Mouse (Mus musculus): ENCODE results near the gene Pheta2. TPM values are rescaled to one million over a fixed set of nuclear protein-coding genes. Genes with fewer than 3 reads are reported as not detected.
A peak's percentile ranks its signal among the peaks of the same experiment; 100 is the strongest.
"Not testable (repeated sequence)": the region's sequence is repeated elsewhere in the genome, so short reads cannot be mapped to it uniquely, and the experiment has no call there.

Pheta2 gene
- polyA plus RNA-seq, 1 experiment: 1.9 TPM

DNA sequence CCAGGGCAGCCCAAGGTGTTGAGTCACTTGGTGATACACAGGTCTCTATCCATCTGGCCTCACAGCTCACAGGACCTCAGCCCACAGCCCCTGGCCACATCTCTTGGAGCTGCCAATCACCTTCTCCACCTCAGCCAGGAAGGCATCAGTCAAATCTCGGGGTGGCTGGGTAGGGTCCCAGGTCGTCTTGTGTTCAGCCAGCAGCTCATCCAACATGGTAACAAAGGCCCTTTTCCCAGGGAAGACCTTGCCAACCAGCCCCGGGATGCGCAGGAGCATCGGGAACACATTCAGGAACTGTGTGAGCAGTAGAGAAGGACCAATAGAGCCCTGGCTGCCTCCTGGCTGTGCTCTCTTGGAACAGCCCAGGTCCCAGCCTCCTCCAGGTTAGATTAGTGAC is 34.2 kb downstream of the Pheta2 start:
- TF ChIP-seq CTCF (IDR thresholded peaks at IDR 0.05; ENCODE audit: borderline replicate concordance, extremely low read depth, insufficient read depth, insufficient read length) (no peak), POLR2A (IDR thresholded peaks at IDR 0.05; ENCODE audit: borderline replicate concordance, extremely low read depth, insufficient read depth, insufficient read length, poor library complexity, severe bottlenecking) (no peak)
- DNase-seq (ENCODE audit: low read depth): no peak

DNA sequence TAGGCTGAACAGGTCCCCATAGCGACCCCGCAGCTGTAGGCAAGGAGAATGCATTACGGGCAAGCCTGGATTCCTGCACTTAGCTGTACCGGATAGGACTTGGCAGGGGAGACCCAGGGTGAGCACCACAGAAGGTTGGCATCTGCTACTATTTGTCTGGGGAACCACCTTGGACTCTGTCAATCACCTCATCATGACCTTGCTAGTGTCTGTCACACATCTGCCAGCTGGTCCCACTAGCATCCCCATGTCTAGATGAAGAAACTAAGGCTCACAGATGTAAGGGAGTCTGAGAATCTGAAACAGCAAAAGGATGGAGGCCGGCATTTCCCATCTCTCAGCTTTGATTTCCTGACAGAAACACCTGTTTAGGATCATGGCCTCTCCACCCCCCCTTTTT is 35.7 kb downstream of the Pheta2 start:
- no peak for DNase-seq (ENCODE audit: low read depth)
- TF ChIP-seq POLR2A (IDR thresholded peaks at IDR 0.05; ENCODE audit: borderline replicate concordance, extremely low read depth, insufficient read depth, insufficient read length, poor library complexity, severe bottlenecking): no peak
- no peak for TF ChIP-seq CTCF (IDR thresholded peaks at IDR 0.05; ENCODE audit: borderline replicate concordance, extremely low read depth, insufficient read depth, insufficient read length)

DNA sequence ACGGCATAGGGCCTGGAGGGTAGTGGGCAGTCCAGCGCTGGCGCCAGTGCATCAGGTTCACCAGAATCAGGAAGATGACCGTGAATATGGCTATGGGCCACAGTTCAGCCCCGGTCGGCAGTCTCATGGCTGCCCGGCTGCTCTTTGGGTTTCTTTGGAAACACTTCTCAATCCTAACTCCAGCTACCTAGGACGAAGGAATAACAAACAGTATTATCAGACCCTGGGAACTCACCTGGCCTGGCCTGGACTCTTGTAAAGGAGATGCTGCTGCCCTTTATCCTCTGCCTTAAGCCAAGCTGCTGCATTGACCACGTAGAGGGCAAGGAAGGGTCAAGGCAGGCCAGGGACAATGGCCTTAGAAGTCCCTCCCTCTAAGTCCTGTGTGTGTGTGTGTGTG is 37.1 kb downstream of the Pheta2 start:
- TF ChIP-seq CTCF (IDR thresholded peaks at IDR 0.05; ENCODE audit: borderline replicate concordance, extremely low read depth, insufficient read depth, insufficient read length) (no peak), POLR2A (IDR thresholded peaks at IDR 0.05; ENCODE audit: borderline replicate concordance, extremely low read depth, insufficient read depth, insufficient read length, poor library complexity, severe bottlenecking) (no peak)
- DNase-seq (ENCODE audit: low read depth): no peak

DNA sequence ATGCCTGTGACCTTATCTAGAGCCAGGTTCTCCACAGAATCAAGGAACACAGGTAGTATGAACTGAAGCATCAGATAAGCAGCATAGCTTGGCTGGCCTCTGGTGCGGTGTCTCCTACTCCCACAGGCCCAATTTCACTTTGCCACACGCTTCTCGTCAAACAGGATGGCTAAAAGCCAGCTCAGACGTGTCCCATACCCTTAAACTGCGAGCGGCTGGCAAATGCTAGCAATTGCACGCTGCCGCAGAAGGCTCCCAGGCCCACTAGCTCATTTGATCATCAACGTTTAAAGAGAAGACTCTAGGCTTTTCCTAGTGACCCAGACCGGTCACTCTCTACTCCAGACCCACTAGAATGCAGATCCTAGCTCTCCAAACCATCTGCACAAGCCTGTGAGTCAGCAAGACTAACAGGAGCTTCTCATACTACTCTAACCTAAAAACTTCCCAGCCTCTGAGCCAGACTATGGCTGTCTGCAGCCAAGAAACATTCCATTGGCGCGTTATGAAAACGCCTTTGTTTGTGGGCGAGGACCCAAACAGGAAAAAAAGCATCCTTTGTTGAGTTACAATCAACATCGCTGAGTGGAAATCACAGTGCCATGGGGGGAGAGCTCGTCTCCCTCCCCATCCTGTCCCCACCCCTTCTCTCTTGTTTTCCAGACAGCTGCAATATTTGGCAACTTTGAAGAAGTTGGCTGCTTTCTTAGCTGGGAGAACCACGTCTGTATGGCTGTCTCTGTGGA is 37.8 kb downstream of the Pheta2 start:
- TF ChIP-seq CTCF (IDR thresholded peaks at IDR 0.05; ENCODE audit: borderline replicate concordance, extremely low read depth, insufficient read depth, insufficient read length) (no peak), POLR2A (IDR thresholded peaks at IDR 0.05; ENCODE audit: borderline replicate concordance, extremely low read depth, insufficient read depth, insufficient read length, poor library complexity, severe bottlenecking) (no peak)

DNA sequence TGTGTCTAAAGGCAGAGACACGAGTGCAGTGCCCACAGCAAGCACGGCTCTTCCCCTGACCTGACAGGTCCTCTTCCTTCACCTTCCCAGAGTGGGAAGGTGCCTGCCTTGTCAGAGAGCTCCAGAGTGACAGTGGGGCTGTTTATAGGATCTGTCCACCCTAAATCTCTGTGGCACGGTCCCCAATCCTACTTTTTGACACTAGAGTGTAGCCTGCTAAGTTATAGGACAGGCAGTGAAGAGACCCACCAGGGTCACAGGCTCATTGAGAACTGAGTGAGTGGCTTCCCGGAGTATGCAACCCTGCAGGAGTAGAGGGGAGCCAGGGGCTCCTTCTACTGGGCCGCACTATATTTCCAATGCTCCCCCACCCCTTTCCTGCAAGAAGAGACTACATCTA is 39.0 kb downstream of the Pheta2 start:
- no peak for DNase-seq (ENCODE audit: low read depth)
- TF ChIP-seq CTCF (IDR thresholded peaks at IDR 0.05; ENCODE audit: borderline replicate concordance, extremely low read depth, insufficient read depth, insufficient read length): no peak
- TF ChIP-seq POLR2A (IDR thresholded peaks at IDR 0.05; ENCODE audit: borderline replicate concordance, extremely low read depth, insufficient read depth, insufficient read length, poor library complexity, severe bottlenecking): no peak

More for the DNA sequence above, 37.8 kb downstream of the Pheta2 start:
- DNase-seq (ENCODE audit: low read depth): peak; percentile 84

DNA sequence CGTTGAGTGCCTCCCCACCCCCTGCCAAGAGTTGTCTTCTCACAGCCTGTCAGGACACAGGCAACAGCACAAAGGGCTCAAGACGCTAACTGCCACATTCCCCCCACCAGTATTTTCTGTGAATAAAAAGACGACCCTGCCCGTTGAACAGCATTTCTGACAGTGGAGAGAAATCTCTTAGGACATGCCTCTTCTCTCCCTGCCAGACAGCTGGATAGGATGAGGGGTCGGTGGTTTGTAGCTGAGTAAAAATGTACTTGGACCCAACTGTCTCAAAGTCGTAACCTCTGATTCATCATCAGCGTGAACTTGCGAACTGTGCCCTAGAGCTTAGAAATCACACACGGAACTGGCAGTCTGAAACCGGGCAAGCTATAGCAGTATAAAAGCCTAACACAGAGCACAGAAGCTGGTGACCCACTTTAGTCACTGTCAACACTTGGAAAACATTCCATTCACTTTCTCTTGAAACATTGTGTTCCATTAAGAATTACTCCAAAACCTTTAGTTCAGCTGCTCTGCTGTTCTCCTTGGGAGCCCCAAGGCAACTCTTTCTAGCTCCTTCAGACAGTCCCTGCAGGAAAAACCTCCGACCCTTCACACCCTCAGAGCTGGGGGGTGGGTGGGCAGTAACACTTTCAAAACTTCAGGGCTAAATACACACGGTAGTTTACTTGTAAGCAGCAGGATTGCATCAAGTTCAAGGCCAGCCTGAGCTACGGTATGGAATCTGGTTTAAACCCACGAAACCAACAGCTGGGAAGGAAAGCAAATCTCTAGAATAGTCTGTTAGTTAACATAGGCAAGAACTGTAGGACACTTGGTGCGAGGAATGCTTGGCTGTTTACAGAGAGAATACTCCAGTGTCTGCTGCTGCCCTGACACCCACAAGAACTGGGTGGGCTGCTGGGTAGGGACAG is 39.8 kb downstream of the Pheta2 start:
- TF ChIP-seq CTCF (IDR thresholded peaks at IDR 0.05; ENCODE audit: borderline replicate concordance, extremely low read depth, insufficient read depth, insufficient read length) (no peak), POLR2A (IDR thresholded peaks at IDR 0.05; ENCODE audit: borderline replicate concordance, extremely low read depth, insufficient read depth, insufficient read length, poor library complexity, severe bottlenecking) (no peak)
- no peak for DNase-seq (ENCODE audit: low read depth)

DNA sequence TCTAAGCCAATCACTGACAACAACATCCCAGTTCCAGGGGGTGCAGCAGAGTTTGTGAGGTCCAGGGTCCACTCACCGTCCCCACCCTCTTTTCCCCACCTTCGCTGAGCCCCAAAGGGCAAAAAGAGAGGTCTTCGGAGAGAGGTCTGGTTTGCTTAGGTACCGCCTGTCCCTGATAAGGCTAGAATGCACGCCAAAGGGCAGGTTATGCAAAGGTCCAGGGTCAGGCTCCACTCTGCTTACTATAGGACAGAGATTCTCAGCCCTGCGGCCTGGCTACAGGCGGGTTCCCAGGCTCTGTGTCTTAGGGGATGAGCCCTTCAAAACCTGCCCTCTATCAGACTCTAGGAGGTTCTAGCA is 40.7 kb downstream of the Pheta2 start:
- no peak for DNase-seq (ENCODE audit: low read depth)
- TF ChIP-seq POLR2A (IDR thresholded peaks at IDR 0.05; ENCODE audit: borderline replicate concordance, extremely low read depth, insufficient read depth, insufficient read length, poor library complexity, severe bottlenecking) (no peak), CTCF (IDR thresholded peaks at IDR 0.05; ENCODE audit: borderline replicate concordance, extremely low read depth, insufficient read depth, insufficient read length) (no peak)

DNA sequence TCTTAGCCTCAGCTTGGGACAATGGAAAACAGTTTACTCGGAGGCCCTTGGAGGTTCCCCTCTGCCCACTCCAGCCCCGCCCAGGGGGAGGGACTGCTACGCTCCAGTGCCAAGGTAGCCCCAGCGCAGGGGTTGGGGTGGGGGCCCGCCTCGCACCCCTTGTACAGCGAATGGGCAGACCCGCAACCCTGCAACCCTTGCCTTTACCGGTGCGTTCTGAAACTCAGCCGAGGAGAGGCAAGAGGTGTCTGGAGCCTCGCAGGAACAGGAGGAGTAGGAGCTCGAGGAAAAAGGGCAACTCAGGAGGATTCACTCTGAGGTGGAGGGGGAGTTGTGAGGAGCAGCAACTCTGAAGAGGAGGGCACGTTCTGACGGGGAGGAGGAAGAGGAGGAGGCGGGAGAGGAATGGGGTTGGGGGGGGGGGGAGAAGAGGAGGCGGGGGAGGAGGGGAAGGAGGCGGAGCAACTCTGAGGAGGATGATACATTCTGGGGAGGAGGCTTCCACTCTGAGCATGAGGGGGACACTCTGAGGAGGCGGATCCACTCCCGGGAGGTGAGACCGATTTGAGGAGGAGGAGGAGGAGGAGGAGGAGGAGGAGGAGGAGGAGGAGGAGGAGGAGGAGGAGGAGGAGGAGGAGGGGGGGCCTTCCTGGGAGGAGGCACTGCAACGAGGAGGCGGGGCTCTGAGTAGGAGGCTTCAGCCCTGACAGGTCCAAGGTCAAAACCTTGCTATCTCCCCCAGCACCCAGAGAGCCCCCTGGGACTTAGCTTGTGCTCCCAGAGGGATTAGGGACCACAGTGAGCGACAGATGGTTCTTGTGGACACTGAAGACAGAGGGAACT is 41.4 kb downstream of the Pheta2 start, which contains the start of gene Cyp2d22:
Gene Cyp2d22 (minus strand): TSS at position 390 of the 843 bp plus-strand sequence.
- DNase-seq (ENCODE audit: low read depth): peak; percentile 53
- no peak for TF ChIP-seq CTCF (IDR thresholded peaks at IDR 0.05; ENCODE audit: borderline replicate concordance, extremely low read depth, insufficient read depth, insufficient read length)
- no peak for TF ChIP-seq POLR2A (IDR thresholded peaks at IDR 0.05; ENCODE audit: borderline replicate concordance, extremely low read depth, insufficient read depth, insufficient read length, poor library complexity, severe bottlenecking)

DNA sequence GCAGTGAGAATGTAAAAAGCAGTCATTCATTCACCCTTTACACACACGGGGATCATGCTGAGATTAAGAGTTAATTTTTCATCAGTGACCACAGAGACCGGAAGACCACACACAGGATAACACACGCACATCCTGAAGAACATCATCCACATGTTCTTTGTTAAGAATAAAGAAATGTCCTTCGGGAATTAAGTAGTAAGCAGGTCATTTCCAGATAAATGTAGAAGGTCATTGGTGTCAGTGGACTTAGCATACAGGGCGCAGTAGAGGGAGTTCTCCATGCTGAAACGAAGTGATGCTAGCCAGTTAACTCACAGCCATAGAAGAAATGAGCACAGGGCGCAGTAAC is 41.9 kb downstream of the Pheta2 start:
- TF ChIP-seq POLR2A (IDR thresholded peaks at IDR 0.05; ENCODE audit: borderline replicate concordance, extremely low read depth, insufficient read depth, insufficient read length, poor library complexity, severe bottlenecking): no peak
- TF ChIP-seq CTCF (IDR thresholded peaks at IDR 0.05; ENCODE audit: borderline replicate concordance, extremely low read depth, insufficient read depth, insufficient read length): no peak
- DNase-seq (ENCODE audit: low read depth): no peak

DNA sequence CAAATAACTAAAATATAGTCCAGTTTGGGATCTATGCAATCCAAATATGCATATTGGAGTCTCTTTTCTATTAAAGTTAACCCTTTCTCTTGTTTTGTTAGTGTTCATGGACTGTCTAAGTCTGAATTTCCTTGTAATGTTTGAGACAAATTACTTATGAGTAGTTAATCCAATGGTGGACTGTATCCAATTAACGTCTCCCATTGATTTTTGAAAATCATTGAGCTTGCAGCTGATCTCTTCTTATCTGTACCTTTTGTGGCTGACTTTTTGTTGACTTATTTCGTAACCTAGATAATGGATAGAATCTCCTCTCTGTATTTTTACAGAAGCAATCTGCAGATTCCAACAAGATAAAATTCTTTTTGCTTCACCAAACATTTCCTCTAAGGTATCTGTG is 43.7 kb downstream of the Pheta2 start:
- TF ChIP-seq CTCF (IDR thresholded peaks at IDR 0.05; ENCODE audit: borderline replicate concordance, extremely low read depth, insufficient read depth, insufficient read length) (no peak), POLR2A (IDR thresholded peaks at IDR 0.05; ENCODE audit: borderline replicate concordance, extremely low read depth, insufficient read depth, insufficient read length, poor library complexity, severe bottlenecking) (no peak)
- DNase-seq (ENCODE audit: low read depth): no peak

DNA sequence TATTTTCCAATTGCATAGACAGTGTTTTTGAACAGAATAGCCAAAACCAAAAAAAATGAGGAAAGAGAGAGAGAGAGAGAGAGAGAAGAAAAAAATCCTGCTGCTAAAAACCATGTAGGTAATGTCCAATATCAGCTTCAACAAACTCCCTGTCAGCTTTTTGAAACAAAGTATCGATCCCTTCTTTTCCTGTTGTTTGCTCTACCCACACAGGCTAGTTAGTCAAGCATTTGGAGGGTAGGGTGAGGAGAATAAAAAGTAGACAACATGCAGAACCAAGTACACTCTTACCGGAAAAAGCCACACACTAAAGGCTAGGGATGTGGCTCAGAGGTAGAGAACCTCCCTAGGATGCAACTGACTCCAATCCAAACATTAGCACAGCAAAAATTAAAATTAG is 47.0 kb downstream of the Pheta2 start:
- TF ChIP-seq CTCF (IDR thresholded peaks at IDR 0.05; ENCODE audit: borderline replicate concordance, extremely low read depth, insufficient read depth, insufficient read length) (no peak), POLR2A (IDR thresholded peaks at IDR 0.05; ENCODE audit: borderline replicate concordance, extremely low read depth, insufficient read depth, insufficient read length, poor library complexity, severe bottlenecking) (no peak)
- no peak for DNase-seq (ENCODE audit: low read depth)

DNA sequence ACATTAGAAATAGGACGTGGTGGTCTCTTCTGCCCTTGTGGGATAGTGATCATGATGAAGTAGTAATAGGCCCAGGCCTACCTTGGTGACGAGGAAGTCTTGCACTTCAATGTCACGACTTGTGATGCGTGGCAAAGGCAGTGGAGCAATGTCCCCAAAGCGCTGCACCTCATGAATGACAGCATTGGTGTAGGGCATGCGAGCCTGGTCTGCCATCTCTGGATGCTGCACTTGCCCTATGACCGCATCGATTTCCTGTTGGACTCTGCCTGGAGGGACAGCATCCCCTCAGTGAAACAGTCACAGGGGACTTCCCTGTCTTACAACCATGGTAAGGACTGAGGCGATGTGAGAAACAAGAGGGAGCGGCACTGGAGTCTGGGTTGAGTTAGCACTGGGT is 51.2 kb downstream of the Pheta2 start:
- DNase-seq (ENCODE audit: low read depth): not testable (repeated sequence)

DNA sequence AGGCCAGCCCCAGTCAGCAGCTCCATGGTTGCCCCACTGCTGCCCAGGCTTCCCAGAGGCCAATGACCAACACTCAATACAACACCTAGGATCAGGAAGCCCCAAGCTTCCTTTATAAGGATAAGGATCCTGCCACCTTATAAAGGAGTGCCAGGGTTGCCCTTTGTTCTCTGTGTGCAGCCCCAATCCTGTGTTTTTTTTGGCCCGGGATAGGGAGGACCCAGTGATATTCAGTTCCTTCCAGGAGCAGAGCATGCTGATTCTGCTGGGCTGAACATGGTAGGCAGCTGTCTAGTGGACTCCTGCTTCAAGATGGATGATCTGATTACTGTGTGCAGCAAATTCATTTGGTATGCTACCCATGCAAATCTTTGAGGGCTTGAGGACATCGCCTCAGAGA is 55.2 kb downstream of the Pheta2 start, which contains the start of gene Cyp2d11:
Gene Cyp2d11 (minus strand): TSS at position 101 of the 400 bp plus-strand sequence.
- not testable (repeated sequence) for DNase-seq (ENCODE audit: low read depth)
